Mouse (Mus musculus) G1E (cell line): Measurements from ENCODE around the gene Rbp7.

ENCODE experiments used
- CTCF ChIP-seq: IDR thresholded peaks from 2 replicates; pipeline ENCODE4 v1.5.1; 2012; ENCODE audit warnings: low read depth, low read length, inconsistent platforms, mixed read lengths
- GATA1 ChIP-seq: IDR thresholded peaks from 2 replicates; pipeline ENCODE4 v1.6.1; 2012; ENCODE audit warnings: borderline replicate concordance, low read length, inconsistent platforms, mixed read lengths
- GATA2 ChIP-seq: IDR thresholded peaks from 2 replicates; pipeline ENCODE4 v1.6.1; 2012; ENCODE audit warnings: low read depth, low read length, inconsistent platforms, borderline replicate concordance
- POLR2AphosphoS5 ChIP-seq: IDR thresholded peaks from 2 replicates; pipeline ENCODE4 v1.6.1; 2012; ENCODE audit warnings: low read depth, low read length, inconsistent platforms; ENCODE audit not compliant: insufficient replicate concordance
- TAL1 ChIP-seq: conservative IDR thresholded peaks from 2 replicates; pipeline ENCODE4 v1.6.1; 2012; ENCODE audit warnings: low read depth, low read length, inconsistent platforms, mixed read lengths

DNA sequence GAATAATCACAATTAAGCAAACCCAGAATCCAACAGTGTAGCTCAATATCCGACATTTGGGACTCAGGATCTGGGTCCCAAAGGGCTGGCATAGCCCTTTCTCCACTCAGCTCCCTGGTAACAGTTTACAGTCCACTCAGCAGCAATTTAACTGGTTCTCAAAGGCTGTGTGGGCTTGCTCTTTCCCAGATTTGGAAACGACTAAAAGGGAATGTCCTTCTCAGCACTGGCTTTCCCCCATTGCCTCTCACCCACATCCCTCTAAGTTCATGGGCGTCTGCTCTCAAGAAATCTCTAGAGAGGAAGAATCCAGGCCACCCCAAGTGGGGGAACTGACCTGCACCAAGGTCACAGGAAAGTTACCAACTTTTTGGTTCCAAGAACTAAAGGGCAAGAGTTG, 29.8 kb upstream of the Rbp7 start:
- TF ChIP-seq CTCF = no peak
- no peak for TF ChIP-seq GATA1
- TF ChIP-seq GATA2 = no peak
- TF ChIP-seq TAL1 = no peak
- TF ChIP-seq POLR2AphosphoS5 = no peak
